Mouse (Mus musculus) frontal cortex, postnatal 14 days (tissue): ENCODE results near the gene Klk8.

Experiments used
- DNase-seq, 2 experiments: peaks; one replicate each; pipeline ENCODE4 v3.0.0; 2022; ENCODE audit warnings: low spot score in 2 of 2

The Klk8 gene

DNA sequence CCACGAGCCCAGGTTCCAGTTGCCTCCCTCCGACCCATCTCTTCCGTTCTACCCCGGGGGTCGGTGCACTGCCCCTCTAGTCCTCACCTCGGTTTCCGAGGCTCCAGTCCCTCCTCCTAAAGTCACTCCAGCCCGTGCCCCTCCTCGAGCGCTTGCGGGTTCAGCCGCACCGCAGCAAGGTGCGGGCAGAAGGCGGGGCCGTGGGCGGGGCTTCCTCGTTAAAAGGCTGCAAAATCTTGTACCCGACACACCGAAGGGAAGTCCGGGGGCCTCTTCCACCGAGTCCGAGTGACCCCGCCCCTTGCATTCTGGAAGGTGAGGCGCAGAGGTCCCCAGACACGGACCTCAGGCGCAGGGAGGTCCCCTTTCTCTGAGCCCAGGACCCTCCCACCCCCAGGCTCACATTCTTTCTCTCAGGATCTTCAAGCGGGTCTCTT, at the start of gene Klk8:
Gene Klk8, plus strand, starts transcription at position 245 of the 437 bp plus-strand sequence.
- DNase-seq, result no peak

DNA sequence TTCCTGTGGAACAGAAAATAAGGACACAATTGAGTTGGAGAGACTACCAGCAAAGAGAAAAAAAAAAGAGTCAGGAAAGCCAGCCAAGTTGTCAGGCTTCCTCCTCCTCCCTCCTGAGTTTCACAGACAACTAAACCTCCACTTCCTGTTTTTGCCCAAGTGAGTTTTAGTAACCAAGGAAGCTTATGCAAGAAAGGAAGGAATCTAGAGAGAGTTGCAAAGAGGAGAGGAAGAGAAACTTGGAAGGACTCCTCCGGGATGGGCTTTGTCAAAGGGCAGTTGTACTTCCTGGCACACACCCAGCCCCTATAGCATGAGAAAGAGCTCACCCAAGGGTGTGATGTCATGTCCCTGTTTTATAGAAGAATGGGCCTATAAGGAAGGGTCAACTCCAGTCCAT, 49.6 kb upstream of the Klk8 start:
- DNase-seq, result no peak

- DNase-seq, result no peak
Measured at GRCm38 (mm10) chr7:43752806-43753205, 44.6 kb upstream of the Klk8 start.

GRCm38 (mm10) chr7:43766484-43766883, 30.9 kb upstream of the Klk8 start:
- DNase-seq, result no peak

- DNase-seq, result no peak
Measured at GRCm38 (mm10) chr7:43768597-43768996, 28.8 kb upstream of the Klk8 start, which contains the start of gene Klk12. Klk12 (plus strand) TSS chr7:43768897.

DNA sequence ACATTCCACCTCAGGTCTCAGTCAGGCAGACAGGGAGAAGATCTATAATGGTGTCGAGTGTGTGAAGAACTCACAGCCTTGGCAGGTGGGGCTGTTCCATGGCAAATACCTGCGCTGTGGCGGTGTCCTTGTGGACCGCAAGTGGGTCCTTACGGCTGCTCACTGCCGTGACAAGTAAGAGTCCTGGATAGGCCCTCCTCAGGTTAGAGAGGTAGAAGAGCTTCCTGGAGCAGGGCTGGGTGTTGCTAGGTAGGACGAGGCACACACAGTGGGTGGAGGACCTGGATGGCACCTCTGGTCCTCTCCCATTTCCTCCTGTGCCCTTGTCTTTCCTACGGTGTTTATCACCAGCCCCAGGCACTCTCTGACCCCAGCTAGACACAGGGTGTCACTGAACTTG, 27.7 kb upstream of the Klk8 start:
- DNase-seq, result no peak

- DNase-seq, result no peak
Measured at GRCm38 (mm10) chr7:43770701-43771100, 26.7 kb upstream of the Klk8 start.

DNA sequence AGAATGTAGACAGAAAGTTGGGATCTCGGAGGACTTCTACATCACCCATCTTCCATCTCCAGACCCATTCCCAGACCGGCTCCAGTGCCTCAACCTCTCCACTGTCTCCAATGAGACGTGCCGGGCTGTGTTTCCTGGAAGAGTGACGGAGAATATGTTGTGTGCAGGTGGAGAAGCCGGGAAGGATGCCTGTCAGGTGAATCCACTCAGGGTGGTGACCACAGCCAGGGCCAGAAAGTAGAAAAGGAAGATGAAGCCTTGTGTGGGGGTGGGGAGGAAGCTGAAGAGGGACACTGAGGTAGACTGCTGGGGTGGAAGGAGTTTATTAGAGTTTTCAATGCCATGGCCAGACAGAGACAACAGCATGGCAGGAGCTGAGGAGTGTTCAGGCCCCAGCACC, 25.5 kb upstream of the Klk8 start:
- DNase-seq, result no peak

DNA sequence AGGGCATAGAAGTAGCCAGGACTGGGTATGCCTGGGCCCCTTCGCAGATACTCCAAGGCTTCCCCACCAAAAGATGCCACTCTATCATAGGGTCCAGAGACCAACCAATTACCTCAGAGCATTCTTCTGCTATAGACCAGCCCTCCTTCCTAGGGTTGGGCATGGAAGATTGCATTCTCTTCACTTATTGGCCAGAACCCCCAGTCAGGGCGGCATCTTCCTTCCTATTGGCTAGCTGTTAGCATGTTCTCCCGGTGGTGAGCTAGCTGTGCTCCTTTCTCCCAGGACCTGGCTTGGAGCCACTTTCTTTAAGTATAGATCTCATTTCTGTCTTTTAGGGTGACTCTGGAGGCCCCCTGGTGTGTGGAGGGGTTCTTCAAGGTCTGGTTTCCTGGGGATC, 24.5 kb upstream of the Klk8 start:
- DNase-seq, result no peak

DNA sequence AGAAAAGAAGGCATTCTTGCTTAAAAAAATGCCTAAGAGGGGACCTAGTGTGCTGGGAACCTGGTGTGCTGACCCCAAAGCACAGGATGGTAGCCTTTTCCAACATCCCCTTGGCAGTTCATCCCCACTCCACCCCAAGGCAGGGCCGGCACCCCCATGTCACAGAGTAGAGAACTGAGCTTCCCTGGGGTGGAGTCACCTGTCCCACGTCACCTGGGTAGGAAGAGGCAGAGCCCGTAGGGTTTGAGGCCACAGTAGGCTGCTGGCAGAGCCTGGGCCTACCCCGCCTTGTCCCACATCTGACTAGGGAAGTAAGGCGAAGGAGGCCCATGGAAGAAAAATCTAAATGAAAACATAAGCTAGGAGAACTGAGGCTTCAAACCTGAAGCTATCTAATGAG, 23.0 kb upstream of the Klk8 start, which contains the start of gene Klk11:
Gene Klk11, plus strand, starts transcription at position 241 of the 400 bp plus-strand sequence.
- no peak for DNase-seq

GRCm38 (mm10) chr7:43774802-43775201, 22.6 kb upstream of the Klk8 start:
- no peak for DNase-seq

- DNase-seq, result no peak
Measured at GRCm38 (mm10) chr7:43775311-43776057, 21.9 kb upstream of the Klk8 start.

DNA sequence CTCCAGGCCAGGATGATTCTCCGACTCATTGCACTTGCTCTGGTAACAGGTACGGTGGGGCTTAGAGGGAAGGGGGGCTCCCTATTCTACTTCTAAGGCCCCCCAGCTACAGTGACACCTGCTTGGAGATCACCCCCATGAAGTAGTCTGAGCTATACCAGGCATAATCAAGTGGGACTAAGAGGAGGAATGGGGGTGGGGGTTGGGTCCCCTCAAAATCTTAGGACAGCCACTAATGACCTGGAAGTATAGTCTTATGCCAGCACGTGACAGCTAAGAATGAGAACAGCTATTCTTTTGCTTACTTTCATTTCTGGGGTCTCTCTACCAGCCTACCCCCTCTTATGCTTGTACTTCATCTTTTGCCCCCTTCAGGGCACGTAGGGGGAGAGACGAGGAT, 20.9 kb upstream of the Klk8 start:
- DNase-seq, result no peak

GRCm38 (mm10) chr7:43777423-43777822, 20.0 kb upstream of the Klk8 start:
- no peak for DNase-seq

- no peak for DNase-seq
Measured at GRCm38 (mm10) chr7:43778176-43778970, 19.0 kb upstream of the Klk8 start.

- no peak for DNase-seq
Measured at GRCm38 (mm10) chr7:43780241-43780640, 17.1 kb upstream of the Klk8 start.

DNA sequence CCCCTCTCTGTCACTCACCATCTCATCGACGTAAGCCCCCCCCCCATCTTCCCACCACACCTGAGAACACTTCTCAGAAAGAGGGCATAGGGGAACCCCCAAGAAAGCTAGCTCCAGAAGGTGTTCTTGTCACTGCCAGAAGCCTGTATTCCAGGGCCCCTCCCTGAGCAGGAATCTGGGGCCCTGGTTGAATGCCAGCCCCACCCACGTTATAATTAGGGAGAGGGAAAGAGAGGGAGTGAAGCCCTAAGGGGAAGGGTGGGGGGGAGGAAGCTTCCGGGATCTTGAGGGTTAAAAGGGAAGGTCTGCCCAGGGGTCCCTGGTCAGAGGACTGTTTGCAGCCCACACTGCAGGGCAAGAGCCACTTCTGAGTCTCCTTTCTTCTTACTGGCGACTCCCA, 16.6 kb upstream of the Klk8 start, which contains the start of gene Klk10:
Gene Klk10, plus strand, starts transcription at position 290 of the 400 bp plus-strand sequence.
- DNase-seq, result no peak

- DNase-seq, result no peak
Measured at GRCm38 (mm10) chr7:43781541-43781940, 15.8 kb upstream of the Klk8 start.

GRCm38 (mm10) chr7:43782275-43783265, 14.8 kb upstream of the Klk8 start:
- peak in 1 of 2 experiments; percentile 67 for DNase-seq

GRCm38 (mm10) chr7:43785286-43785685, 12.1 kb upstream of the Klk8 start:
- DNase-seq, result no peak

GRCm38 (mm10) chr7:43788096-43788495, 9.3 kb upstream of the Klk8 start:
- no peak for DNase-seq

- DNase-seq, result no peak
Measured at GRCm38 (mm10) chr7:43789295-43789694, 8.1 kb upstream of the Klk8 start.
